Mouse (Mus musculus): ENCODE measurements around the gene Rora.

Rora gene

GRCm38 (mm10) chr9:69327077-69327476, 673.5 kb downstream of the Rora start:
- DNase-seq: no peak

- no peak for DNase-seq
Measured at GRCm38 (mm10) chr9:69327591-69327990, 674.0 kb downstream of the Rora start.

- DNase-seq: peak; percentile 64
Measured at GRCm38 (mm10) chr9:69331790-69332189, 678.2 kb downstream of the Rora start.

- DNase-seq: no peak
Measured at GRCm38 (mm10) chr9:69332802-69333568, 679.4 kb downstream of the Rora start.

- DNase-seq: peak; percentile 15
Measured at GRCm38 (mm10) chr9:69333654-69334053, 680.1 kb downstream of the Rora start.

- peak; percentile 67 for DNase-seq
Measured at GRCm38 (mm10) chr9:69334106-69334505, 680.5 kb downstream of the Rora start.

- no peak for DNase-seq
Measured at GRCm38 (mm10) chr9:69336063-69336462, 682.5 kb downstream of the Rora start.

GRCm38 (mm10) chr9:69339199-69339598, 685.6 kb downstream of the Rora start:
- DNase-seq: peak; percentile 61

GRCm38 (mm10) chr9:69339829-69340228, 686.2 kb downstream of the Rora start:
- no peak for DNase-seq

- DNase-seq: no peak
Measured at GRCm38 (mm10) chr9:69340421-69340820, 686.8 kb downstream of the Rora start.

GRCm38 (mm10) chr9:69343881-69344280, 690.3 kb downstream of the Rora start:
- DNase-seq: no peak

- no peak for DNase-seq
Measured at GRCm38 (mm10) chr9:69345550-69345949, 692.0 kb downstream of the Rora start.

GRCm38 (mm10) chr9:69347796-69348195, 694.2 kb downstream of the Rora start:
- DNase-seq: no peak

- no peak for DNase-seq
Measured at GRCm38 (mm10) chr9:69349537-69349936, 696.0 kb downstream of the Rora start.

- no peak for DNase-seq
Measured at GRCm38 (mm10) chr9:69354228-69354627, 700.6 kb downstream of the Rora start.

- peak; percentile 70 for DNase-seq
Measured at GRCm38 (mm10) chr9:69357834-69358233, 704.2 kb downstream of the Rora start.

- no peak for DNase-seq
Measured at GRCm38 (mm10) chr9:69358797-69359196, 705.2 kb downstream of the Rora start.

- DNase-seq: no peak
Measured at GRCm38 (mm10) chr9:69361951-69362445, 708.4 kb downstream of the Rora start.

GRCm38 (mm10) chr9:69362766-69363165, 709.2 kb downstream of the Rora start:
- no peak for DNase-seq

- DNase-seq: no peak
Measured at GRCm38 (mm10) chr9:69364117-69364516, 710.5 kb downstream of the Rora start.

- DNase-seq: no peak
Measured at GRCm38 (mm10) chr9:69367055-69367454, 713.5 kb downstream of the Rora start.

- peak; percentile 71 for DNase-seq
Measured at GRCm38 (mm10) chr9:69368071-69368470, 714.5 kb downstream of the Rora start.

- no peak for DNase-seq
Measured at GRCm38 (mm10) chr9:69371046-69371724, 717.6 kb downstream of the Rora start.

- DNase-seq: no peak
Measured at GRCm38 (mm10) chr9:69372871-69373270, 719.3 kb downstream of the Rora start.

All from kidney, postnatal 14 days (tissue).